Mouse (Mus musculus): Measurements from ENCODE around the gene Unc5c. TPM values are rescaled to one million over a fixed set of nuclear protein-coding genes. Genes with fewer than 3 reads are reported as not detected.

Unc5c gene
- polyA plus RNA-seq, 2 experiments, result 0.18 to 0.25 TPM

DNA sequence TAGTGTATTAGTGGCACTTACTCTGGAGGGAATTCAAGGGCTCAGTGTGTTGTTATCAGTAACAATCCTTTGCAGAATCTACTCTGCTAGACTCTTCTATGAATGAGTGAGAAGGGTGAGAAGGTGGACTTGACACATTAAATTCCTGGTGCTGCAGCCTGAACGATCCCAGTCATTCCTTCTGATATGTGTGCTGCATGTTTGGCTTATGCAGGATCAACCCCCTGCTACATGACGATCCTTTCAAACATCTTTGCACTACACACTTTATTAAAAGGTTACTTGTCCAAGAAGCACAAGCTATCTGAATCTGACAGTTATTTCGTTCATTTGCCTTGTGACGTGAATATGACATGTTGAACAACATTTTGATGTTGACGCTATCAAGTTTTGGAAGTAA, 129.1 kb downstream of the Unc5c start:
- no peaks in the 10 kb centered on the region for H3K4me1 ChIP-seq (replicated peaks; ENCODE audit: control insufficient read depth in 2 of 2, insufficient read depth in 2 of 2, low read length in 1 of 2)
- TF ChIP-seq CTCF (IDR thresholded peaks at IDR 0.05; ENCODE audit: low read depth) (no peak), EP300 (IDR thresholded peaks at IDR 0.05; ENCODE audit: low read depth) (no peak)
- H3K4me2 ChIP-seq (ENCODE audit: low read depth), result no peak overlapping the region
- no peaks in the 10 kb centered on the region for H3K36me3 ChIP-seq (replicated peaks; ENCODE audit: control insufficient read depth, insufficient read depth, low read depth)
- DNase-seq (ENCODE audit: low read depth in 3 of 3, low spot score in 3 of 3), result no peak
- no peak overlapping the region for H3K4me3 ChIP-seq (ENCODE audit: insufficient read depth in 1 of 2, low read depth in 2 of 2, low read length in 2 of 2)
- no peak overlapping the region for H3K27ac ChIP-seq
- ATAC-seq (ENCODE audit: insufficient read depth), result no peak
- H3K27me3 ChIP-seq (ENCODE audit: control insufficient read depth, insufficient read depth, low read length), result no peaks in the 10 kb centered on the region
- no peak overlapping the region for H3K9ac ChIP-seq (replicated peaks)
- 68% methylated on average over 5 of the region's 5 CpGs for WGBS (ENCODE audit: insufficient replicate concordance)
- H3K9me3 ChIP-seq (ENCODE audit: control insufficient read depth, low read length), result no peaks in the 10 kb centered on the region

DNA sequence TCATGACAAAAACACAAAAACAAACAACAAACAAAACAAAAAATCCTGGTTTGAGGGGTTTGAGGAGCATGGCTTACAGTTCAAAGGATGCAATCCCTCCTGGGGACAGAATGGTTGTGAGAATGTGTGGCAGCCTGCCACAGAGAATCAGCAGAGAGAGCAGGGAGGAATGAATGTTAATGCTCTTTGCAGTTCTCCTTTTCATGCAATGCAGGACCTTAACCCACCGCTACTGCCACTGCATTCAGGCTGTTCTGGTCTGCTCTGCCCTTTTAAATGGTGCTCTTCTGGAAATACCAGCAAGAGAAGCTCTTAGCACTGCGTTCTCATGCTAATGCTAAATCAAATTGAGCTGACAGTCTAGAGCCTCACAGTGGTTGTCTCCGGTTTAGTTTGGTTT, 130.1 kb downstream of the Unc5c start:
- 48% methylated on average over 3 of the region's 3 CpGs for whole genome bisulfite sequencing (ENCODE audit: insufficient replicate concordance)
- H3K36me3 ChIP-seq (replicated peaks; ENCODE audit: control insufficient read depth, insufficient read depth, low read depth), result no peaks in the 10 kb centered on the region
- no peak overlapping the region for H3K27ac ChIP-seq
- ATAC-seq (ENCODE audit: insufficient read depth) (no peak), DNase-seq (ENCODE audit: low read depth in 3 of 3, low spot score in 3 of 3) (no peak)
- H3K4me1 ChIP-seq (replicated peaks; ENCODE audit: control insufficient read depth in 2 of 2, insufficient read depth in 2 of 2, low read length in 1 of 2), result no peaks in the 10 kb centered on the region
- H3K27me3 ChIP-seq (ENCODE audit: control insufficient read depth, insufficient read depth, low read length), result no peaks in the 10 kb centered on the region
- TF ChIP-seq CTCF (IDR thresholded peaks at IDR 0.05; ENCODE audit: low read depth), result no peak
- no peak for TF ChIP-seq EP300 (IDR thresholded peaks at IDR 0.05; ENCODE audit: low read depth)
- H3K9me3 ChIP-seq (ENCODE audit: control insufficient read depth, low read length), result no peaks in the 10 kb centered on the region
- no peak overlapping the region for H3K4me3 ChIP-seq (ENCODE audit: insufficient read depth in 1 of 2, low read depth in 2 of 2, low read length in 2 of 2)
- H3K9ac ChIP-seq (replicated peaks), result no peak overlapping the region
- no peak overlapping the region for H3K4me2 ChIP-seq (ENCODE audit: low read depth)

DNA sequence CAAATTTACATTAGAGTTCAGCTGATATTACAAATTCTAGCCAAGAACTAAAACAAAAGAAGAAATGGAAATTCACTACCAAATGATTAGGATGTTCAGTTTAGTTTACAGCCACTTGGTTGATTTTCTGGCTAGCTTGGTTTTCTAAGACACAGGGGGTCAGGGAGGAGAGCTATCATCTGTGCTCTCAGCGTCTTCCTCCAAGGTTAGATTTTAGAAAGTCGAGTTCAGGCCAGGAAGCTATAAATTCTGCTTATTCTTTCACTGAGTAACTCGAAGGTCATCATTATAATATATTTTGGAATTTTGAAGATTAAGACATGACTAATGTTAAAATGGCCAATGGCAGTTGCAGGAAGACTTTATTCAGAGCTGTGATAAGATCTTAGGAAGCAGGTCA, 131.4 kb downstream of the Unc5c start:
- no peaks in the 10 kb centered on the region for H3K9me3 ChIP-seq (ENCODE audit: control insufficient read depth, low read length)
- no peak overlapping the region for H3K9ac ChIP-seq (replicated peaks)
- H3K36me3 ChIP-seq (replicated peaks; ENCODE audit: control insufficient read depth, insufficient read depth, low read depth), result no peaks in the 10 kb centered on the region
- no peak overlapping the region for H3K4me2 ChIP-seq (ENCODE audit: low read depth)
- no peak overlapping the region for H3K4me3 ChIP-seq (ENCODE audit: insufficient read depth in 1 of 2, low read depth in 2 of 2, low read length in 2 of 2)
- H3K4me1 ChIP-seq (replicated peaks; ENCODE audit: control insufficient read depth in 2 of 2, insufficient read depth in 2 of 2, low read length in 1 of 2), result no peaks in the 10 kb centered on the region
- 50% methylated on average over 3 of the region's 3 CpGs for WGBS (ENCODE audit: insufficient replicate concordance)
- no peak for ATAC-seq (ENCODE audit: insufficient read depth)
- no peaks in the 10 kb centered on the region for H3K27me3 ChIP-seq (ENCODE audit: control insufficient read depth, insufficient read depth, low read length)
- no peak for TF ChIP-seq EP300 (IDR thresholded peaks at IDR 0.05; ENCODE audit: low read depth)
- TF ChIP-seq CTCF (IDR thresholded peaks at IDR 0.05; ENCODE audit: low read depth), result no peak
- DNase-seq (ENCODE audit: low read depth in 3 of 3, low spot score in 3 of 3), result no peak
- H3K27ac ChIP-seq, result no peak overlapping the region

DNA sequence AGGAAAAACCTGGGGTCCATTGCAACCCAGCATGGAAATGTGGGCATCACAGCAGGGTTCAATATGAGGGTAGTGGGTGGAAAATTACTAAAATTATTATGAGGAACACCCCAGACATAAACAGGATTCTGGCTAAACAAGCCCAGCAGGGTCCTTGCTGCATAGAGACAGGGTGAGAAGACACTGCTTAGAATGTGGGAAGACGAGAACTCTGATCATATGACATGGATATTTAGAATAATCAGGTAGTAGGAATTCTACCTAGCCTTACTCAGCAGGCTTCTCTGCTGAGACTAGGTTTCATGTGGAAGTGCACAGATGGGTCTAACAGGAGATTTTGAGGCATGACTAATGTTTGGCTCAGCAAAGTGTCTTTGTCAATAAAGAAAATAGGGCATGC, 131.9 kb downstream of the Unc5c start:
- TF ChIP-seq EP300 (IDR thresholded peaks at IDR 0.05; ENCODE audit: low read depth) (no peak), CTCF (IDR thresholded peaks at IDR 0.05; ENCODE audit: low read depth) (no peak)
- WGBS (ENCODE audit: insufficient replicate concordance), result 52% methylated on average over 1 of the region's 1 CpGs
- Histone ChIP-seq H3K4me2 (ENCODE audit: low read depth) (no peak overlapping the region), H3K9ac (replicated peaks) (no peak overlapping the region), H3K36me3 (replicated peaks; ENCODE audit: control insufficient read depth, insufficient read depth, low read depth) (no peaks in the 10 kb centered on the region), H3K27ac (no peak overlapping the region), H3K9me3 (ENCODE audit: control insufficient read depth, low read length) (no peaks in the 10 kb centered on the region), H3K4me1 (replicated peaks; ENCODE audit: control insufficient read depth in 2 of 2, insufficient read depth in 2 of 2, low read length in 1 of 2) (no peaks in the 10 kb centered on the region), H3K4me3 (ENCODE audit: insufficient read depth in 1 of 2, low read depth in 2 of 2, low read length in 2 of 2) (no peak overlapping the region), H3K27me3 (ENCODE audit: control insufficient read depth, insufficient read depth, low read length) (no peaks in the 10 kb centered on the region)
- ATAC-seq (ENCODE audit: insufficient read depth) (no peak), DNase-seq (ENCODE audit: low read depth in 3 of 3, low spot score in 3 of 3) (no peak)

DNA sequence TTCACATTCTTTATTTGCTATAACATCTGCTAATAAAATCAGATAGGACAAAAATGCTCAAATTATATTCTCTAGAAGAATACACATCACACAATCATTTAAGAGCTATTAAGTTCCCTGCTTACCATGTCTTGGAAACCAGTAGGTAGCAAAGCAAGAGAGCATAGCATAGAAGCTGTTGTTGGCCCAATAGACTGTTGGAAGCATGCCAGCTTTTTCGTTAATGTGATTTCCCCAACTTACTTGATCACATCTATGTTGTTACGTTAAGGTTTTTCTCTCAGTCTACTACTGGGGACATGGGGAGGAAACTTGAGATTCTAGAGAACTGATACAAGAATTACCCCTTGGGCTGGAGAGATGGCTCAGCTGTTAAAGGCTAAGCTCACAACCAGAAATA, 133.0 kb downstream of the Unc5c start:
- H3K9me3 ChIP-seq (ENCODE audit: control insufficient read depth, low read length), result no peaks in the 10 kb centered on the region
- no peaks in the 10 kb centered on the region for H3K27me3 ChIP-seq (ENCODE audit: control insufficient read depth, insufficient read depth, low read length)
- WGBS (ENCODE audit: insufficient replicate concordance), result 59% methylated on average over 2 of the region's 2 CpGs
- H3K27ac ChIP-seq, result no peak overlapping the region
- ATAC-seq (ENCODE audit: insufficient read depth), result no peak
- no peak overlapping the region for H3K4me2 ChIP-seq (ENCODE audit: low read depth)
- no peak overlapping the region for H3K9ac ChIP-seq (replicated peaks)
- TF ChIP-seq EP300 (IDR thresholded peaks at IDR 0.05; ENCODE audit: low read depth) (no peak), CTCF (IDR thresholded peaks at IDR 0.05; ENCODE audit: low read depth) (no peak)
- no peaks in the 10 kb centered on the region for H3K36me3 ChIP-seq (replicated peaks; ENCODE audit: control insufficient read depth, insufficient read depth, low read depth)
- H3K4me1 ChIP-seq (replicated peaks; ENCODE audit: control insufficient read depth in 2 of 2, insufficient read depth in 2 of 2, low read length in 1 of 2), result no peaks in the 10 kb centered on the region
- no peak for DNase-seq (ENCODE audit: low read depth in 3 of 3, low spot score in 3 of 3)
- no peak overlapping the region for H3K4me3 ChIP-seq (ENCODE audit: insufficient read depth in 1 of 2, low read depth in 2 of 2, low read length in 2 of 2)
